Mouse (Mus musculus): Measurements from ENCODE around the gene Kif13a. TPM values are rescaled to one million over a fixed set of nuclear protein-coding genes. Genes with fewer than 3 reads are reported as not detected.
A peak's percentile ranks its signal among the peaks of the same experiment; 100 is the strongest.

The Kif13a gene
- polyA plus RNA-seq (2015; fragmentation: Nextera tagmentation; extraction: Ambion mirVana): 5.5 and 6.3 TPM in 2 replicates

DNA sequence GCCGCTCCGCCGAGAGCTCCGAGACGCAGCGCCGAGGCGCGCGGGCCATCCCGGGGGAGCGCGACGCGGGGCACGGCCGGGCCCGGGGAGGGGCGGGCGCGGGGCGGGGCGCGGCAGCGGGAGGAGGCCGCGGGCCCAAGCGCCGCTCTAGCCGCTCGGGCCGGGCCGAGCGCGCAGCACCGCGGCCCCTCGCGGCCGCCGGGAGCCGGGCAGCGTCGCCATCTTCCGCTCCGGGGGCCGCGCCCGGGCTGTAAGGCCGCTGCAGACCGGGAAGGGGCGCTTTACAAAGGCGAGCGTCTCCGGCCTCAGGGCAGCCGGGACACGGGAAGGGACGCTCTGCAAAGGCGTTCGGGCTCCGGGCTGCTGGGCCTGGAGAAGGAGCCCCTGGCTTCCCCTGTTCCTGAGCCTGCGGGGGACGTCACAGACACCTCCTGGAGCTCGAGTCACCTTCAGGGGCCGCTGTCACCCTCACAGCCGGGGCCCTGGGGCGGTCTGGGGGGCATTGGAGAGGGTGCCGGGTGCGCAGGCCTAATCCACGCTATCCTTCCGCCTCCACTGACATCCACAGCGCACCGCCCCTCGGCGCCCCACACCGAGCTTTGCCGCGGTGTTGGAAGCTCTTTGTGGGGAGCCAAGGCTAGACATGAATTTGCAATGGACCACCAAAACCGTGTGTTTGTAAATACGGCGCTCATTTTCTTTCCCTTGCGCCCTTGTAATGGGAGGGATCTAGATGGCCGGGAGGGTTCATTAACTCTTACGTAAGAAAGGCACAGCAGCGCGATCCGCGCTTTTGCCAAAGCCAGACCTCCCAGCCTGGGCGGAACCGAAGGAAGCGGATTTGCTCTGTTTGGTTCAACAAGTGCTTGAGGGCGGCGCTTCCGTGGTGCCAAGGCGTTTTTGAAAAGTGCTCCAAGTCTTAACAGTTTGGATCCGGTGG, at the start of gene Kif13a:
Gene Kif13a, minus strand, starts transcription at position 149 of the 940 bp plus-strand sequence.
- peak; percentile 51 for DNase-seq (ENCODE audit: low spot score)

DNA sequence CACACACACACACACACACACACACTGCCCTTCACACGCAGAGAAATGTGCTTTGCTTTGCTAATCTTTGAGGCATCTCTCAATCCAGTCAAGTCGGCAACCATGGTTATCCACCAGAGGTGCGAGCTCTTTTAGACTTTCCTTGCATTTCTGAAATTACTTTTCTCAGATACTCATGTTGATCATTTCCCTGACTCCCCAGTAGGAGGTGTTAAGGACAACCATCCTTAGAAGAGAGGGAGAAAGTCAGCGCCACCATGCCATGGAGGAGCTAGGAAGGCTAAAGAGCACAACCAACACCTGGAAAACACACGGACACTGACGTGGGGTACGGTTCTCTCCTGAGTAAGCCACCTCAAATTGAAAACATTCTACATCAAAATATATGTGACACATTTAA, 46.9 kb upstream of the Kif13a start:
- no peak for DNase-seq (ENCODE audit: low spot score)

DNA sequence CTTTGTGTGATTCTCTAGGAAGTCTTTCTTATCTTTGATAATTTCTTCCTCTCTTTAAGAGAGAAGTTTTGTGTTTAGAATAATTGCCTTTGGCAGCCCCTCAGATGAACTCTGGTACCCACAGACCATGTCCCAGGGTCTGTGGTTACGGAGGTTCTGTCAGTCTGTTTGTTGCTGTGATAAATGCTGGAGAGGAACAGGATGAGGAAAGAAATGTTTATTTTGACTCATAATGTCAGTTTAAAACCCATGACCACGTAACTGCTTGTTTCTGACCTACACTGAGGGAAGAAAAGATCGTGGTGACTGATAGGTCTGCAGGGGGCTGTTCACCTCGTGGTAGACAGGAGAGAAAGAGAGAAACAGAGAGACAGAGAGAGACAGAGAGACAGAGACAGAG, 46.3 kb upstream of the Kif13a start:
- no peak for DNase-seq (ENCODE audit: low spot score)

DNA sequence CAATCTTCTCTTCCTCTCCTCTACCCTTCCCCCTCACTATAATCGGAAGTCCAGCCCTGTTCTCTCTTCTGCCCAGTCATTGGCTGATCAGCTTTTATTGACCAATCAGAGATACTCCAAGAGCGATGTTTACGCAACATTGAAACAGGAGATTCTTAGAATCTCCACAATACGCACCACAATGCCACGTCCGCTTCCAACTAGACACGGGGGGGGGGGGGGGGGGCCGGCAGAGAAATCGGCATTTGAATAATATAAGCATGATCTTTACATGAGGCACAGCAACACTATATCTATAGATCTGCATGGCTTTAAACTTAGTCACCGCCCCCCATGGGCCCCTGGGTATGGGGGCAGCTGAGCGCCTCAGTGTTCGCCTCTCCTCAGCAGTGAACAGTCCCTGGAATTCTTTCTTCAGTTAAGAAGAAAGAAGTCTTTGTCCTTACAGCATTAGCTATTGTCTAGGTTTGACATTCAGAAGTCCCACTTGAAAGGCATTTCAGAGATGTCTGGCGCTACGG, 45.4 kb upstream of the Kif13a start:
- DNase-seq (ENCODE audit: low spot score): no peak

DNA sequence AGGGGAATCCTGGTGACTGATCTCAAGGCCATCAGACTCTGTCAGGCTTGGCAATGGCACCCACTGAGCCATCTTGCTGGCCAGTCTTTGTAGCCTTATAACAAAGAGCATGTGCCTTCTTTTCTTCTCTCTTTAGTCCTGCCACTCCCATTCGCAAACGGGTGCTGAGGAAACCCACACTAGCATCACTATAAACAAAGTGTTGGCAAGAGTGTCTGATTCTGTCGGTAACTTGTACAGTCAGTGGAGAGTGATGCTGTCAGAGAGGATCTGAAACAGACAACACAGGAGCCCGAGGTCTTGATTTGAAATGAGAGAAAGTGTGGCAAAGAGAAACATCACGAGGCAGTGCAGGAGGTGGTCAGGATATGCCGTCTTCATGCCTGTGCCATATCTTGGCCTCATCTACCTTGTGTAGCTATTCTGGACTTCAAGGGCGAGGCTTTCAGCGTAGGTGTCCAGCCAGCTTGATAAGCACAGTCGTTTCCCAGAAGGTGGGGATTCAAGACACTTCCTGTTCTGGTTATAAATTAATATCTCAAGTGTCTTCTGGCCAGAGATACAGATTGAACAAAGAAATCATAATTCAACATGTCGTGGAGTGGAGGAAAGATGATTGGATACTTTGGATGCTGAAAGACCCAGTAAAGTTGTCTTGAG, 40.7 kb upstream of the Kif13a start:
- DNase-seq (ENCODE audit: low spot score): no peak

DNA sequence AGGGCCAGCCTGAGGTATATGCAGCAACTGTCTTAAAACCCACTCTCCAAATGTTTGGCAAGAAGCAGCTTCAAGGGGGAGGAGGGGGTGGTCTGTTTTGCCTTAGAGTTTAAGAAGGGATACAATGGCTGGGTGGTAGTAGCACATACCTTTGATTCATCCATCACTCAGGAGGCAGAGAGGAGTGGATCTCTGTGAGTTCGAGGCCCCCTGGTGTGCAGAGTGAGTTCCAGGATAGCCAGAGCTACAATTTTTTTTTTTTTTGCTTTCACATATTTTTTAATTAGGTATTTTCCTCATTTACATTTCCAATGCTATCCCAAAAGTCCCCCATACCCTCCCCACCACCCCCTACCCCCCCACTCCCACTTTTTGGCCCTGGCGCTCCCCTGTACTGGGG, 39.0 kb upstream of the Kif13a start:
- no peak for DNase-seq (ENCODE audit: low spot score)

DNA sequence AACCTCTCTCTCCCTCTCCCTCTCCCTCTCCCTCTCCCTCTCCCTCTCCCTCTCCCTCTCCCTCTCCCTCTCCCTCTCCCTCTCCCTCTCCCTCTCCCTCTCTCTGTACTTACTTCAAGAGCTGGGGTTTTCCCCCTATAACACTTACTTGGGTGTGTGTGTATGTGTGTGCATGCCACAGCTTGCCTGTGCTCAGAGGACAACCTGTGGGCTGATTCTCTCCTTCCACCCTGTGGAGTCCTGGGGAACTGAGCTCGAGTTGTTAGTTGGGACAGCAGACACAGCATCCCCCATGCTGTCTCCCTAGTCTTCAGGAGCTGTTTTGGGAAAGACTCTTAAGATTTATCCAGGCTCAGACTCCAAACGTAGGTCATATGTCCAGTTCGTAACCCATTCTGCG, 37.6 kb upstream of the Kif13a start:
- no peak for DNase-seq (ENCODE audit: low spot score)

DNA sequence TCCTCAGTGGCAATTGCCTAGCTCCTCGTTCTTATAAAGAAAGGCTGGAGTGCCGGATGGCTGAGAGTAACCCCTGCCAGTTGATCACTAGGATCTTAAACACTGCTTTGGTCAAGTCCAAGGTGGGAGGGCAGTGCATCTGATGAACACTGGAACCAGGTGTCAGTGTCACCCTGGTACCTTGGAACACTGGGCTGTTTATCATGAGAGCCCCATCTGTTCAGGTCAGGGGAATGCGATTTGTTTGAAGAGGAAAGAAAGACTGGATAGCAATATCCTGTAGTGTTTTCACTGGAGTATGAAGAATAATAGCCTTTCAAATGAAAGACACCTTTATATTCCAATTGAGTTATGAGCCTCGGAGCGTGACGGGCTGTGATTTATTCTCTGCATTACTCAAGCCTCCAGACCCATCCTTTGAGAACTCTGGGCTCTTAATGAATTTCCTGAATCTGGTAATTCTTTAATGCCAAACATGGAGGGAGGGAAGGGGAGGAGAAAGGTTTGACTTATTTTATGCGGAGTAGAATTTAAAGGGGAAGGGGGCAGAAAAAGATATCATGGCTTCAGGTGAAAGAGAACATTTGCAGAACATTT, 31.3 kb upstream of the Kif13a start:
- no peak for DNase-seq (ENCODE audit: low spot score)

DNA sequence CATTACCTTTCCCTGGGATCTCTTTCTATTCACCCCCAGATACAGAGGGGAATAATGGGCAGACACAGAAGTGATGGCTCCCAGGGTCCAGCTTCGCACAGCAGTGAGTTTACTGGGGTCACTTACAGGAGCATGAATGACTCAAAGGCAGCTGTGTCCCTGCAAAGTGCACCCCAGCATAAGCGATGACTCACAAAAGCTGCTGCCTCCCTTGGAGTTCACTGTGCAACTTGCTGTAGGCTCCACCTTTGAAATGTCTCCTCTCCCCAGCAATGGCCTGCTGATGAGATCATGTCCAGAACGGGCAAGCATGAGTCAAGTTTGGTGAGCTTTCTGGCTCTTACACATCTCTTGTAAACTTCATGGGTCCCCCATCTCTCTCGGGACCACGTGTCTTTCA, 29.5 kb upstream of the Kif13a start:
- DNase-seq (ENCODE audit: low spot score): no peak

DNA sequence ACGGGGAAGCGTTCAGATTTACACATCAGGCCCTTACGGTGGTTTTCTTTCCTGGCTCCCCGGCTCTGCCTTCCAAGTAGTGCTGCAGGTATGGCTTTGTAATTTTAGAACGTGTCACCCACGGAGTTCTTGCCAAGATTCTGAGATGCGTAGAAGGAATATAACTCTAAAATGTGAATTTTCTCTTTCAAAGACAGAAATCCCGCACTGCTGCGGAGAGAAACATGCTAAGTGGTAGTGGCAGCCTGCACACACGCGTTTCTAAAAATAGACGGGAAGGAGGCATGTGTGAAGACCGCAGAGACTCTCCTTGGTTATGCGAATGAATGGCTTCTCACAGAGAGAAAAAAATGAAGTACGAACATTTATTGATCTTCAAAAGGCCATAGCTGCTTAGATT, 21.5 kb upstream of the Kif13a start:
- DNase-seq (ENCODE audit: low spot score): no peak

DNA sequence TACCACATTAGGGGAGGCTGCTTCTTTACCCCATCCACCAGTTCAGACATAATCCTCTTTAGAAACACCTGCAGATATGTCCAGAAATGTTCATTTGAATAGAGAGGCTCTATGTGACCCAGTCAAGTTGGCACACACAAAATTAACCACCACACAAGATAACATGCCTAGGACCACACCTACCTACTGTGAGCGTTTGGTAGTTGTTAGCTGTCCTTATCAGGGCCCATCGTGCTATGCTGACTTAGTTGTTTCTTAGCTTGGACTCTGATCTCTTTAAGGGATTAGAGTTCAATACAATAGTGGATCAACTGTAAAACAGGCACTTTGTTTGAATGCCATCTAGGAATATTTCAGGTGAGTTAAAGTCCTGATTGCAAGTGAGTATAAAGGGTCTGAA, 20.1 kb upstream of the Kif13a start:
- no peak for DNase-seq (ENCODE audit: low spot score)

DNA sequence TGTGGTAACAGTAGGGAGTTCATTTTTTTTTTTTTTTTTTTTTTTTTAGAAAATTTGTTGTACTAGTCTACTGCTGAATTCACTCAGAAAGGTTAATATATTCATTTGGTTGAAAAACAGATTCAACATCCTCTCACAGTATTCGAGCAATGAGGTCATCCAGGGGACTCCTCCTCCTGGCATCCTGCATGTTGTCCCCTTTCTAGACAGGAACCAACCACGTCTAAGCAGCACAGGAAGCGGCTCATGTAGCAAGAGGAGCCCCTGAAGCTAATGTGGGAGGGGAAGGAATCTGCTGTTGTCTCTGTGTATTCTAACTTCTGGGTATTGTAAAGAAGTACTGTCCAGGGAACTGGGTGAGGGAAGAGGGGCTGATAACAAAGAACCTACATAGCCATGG, 18.4 kb upstream of the Kif13a start:
- peak; percentile 35 for DNase-seq (ENCODE audit: low spot score)

DNA sequence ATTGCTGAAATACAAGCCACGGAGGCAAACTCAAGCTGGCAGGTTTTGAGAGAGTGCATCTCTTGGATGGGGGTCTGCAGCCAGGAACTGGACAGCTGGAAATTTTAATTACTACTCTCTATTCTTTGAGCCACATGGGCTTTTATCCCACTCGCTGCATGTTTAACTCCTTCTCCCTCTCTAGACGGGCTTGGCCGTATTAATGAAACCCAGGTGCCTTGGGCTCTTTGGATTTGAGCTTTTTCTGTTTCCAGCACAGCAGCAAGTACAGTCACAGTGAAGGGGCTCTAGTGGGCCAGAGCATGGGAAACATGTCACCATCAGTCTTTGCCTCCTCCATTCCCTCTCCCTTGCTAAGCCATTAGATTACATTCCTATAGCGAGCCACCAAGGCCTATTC, 16.4 kb upstream of the Kif13a start:
- no peak for DNase-seq (ENCODE audit: low spot score)

DNA sequence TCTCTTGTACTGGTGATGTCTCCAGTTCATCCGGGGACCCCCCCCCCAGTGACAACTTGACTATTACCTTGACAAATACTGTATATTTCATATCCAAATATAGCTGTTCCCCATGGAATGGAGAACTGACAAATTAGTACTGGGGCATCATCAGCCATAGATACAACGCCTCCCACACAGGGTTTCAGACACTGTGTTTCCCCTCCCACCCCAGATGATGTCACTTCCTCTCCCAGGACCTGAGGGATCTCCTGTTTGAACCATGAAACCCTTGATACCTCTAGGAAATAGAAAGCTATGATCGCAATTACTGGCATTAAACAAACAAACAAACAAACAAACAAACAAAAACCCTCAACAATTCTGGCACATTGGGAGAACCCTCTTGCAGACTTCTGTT, 15.6 kb upstream of the Kif13a start:
- no peak for DNase-seq (ENCODE audit: low spot score)

DNA sequence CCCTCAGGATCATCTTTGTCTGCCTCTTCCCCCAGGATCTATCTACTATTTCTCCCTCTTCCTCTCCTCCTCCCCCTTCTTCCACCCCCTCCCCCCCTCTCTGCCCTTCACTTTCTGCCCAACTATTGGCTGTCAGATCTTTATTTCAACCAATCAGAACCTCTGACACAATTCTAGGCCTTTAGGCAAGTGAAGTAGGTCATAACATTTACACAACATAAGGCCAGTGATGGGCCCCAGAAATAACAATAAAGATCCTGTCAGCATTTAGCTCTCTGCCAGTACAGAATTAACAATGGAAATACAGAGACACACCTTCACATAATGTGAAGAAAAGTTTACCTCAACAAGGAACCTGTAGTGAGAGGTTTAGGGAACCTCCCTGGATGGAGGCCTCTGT, 13.6 kb upstream of the Kif13a start:
- no peak for DNase-seq (ENCODE audit: low spot score)

DNA sequence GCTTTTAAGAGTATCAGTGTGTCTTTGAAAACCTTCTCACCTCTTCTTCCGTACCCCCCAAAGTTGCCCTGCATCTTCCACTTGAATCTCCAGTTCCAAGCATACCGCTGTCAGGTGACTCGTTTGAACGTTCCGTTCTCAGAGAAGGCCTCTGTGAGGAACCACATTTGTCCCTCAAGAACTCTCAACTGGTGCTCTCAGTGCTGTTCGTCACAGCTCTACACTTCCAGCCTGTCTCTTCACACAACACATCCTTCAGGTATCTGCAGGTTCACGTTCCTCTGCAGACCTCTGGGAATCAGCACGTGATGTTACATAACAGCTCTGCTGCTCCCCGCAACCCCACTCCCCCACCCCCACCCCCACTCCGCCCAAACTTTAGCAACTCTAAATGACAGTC, 4.4 kb upstream of the Kif13a start:
- DNase-seq (ENCODE audit: low spot score): no peak

DNA sequence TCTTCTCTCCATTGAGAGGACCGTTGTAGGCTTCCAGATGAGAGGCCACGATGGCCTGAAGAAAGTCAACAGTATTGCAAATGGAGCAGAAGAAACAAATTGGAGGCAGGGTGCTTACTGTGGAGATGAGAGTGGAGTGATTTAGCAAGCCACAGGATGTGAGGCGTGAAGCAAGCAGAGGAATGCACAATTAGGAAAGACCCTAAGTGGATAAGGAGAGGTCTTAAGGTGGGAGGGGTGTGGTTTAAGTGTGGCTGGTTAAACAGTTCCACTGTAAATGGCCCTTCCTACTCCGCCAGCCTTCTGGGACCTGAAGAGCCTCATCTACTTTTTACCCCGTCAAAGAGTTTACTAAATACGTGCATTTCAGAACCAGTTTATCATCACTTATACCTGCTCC, 3.2 kb upstream of the Kif13a start:
- no peak for DNase-seq (ENCODE audit: low spot score)

DNA sequence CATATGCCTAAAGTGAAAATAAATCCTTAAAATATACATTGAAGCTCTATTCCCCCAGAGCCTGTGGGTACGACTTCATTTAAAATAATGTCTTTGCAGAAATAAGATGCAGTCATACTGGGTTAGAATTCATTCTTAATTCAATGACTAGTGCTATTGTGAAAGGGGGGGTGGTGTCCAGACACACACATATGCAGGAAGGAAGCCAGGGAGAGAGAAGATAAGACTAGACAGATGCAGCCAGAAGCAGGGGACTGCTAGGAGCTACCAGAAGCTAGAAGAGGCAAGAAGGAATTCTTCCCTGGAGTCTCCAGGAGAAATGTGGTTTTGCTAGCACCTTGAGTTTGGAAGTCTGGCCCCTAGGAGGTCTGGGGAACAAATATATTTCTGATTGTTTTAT, 2.4 kb upstream of the Kif13a start:
- no peak for DNase-seq (ENCODE audit: low spot score)

DNA sequence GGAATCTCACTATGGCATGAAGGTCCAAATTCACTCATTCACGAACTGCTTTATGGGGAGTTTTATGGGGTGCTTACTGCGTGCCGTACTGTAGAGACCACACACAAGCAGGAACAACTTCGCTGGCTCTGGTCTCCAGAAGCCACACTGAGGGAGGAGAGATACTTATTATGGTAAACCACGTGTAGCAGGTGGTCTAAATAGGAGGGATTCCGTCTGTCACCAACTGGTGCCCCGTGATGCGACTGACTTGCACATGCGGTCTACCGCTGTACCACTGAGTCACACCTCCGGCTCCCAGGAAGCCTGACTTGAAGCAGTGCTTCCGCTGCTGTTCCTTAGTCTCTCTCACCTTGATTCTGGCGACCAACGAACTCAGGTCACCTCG, 986 bp upstream of the Kif13a start:
- peak; percentile 42 for DNase-seq (ENCODE audit: low spot score)

DNA sequence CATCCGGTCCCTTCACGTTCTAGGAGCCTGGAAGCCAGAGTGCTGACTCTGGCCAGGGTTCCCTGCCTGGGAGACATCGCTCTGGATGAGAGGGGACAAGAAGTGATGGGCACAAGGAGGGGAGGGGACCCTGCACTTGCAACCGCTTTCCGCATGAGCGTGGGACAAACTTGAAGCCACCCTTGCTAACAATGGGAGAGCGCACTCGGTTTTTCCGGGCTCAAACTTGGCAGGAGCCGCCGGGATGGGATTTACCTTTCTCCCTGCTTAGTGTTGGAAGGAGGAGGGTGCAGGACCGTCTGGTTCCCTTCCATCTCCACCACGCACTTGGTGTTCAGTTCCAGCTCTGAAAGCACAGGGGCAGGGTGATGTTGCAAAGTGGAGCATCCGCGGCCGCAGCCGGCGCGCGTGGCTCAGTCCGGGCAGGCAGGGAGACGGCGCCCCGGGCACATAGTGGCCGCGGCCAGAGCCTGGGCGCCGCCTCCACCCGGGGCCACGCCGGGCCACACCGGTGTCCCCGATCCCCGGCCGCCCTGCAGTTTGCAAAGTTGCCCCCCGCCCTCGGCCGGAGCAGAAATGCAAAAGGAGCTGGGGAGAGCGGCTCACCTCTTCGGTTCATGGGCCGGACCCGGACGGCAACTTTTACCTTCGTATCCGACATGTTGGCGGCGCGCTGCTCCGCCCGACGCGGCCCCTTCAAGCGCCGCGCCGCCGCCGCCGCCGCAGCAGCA, 541 bp downstream of the Kif13a start:
- no peak for DNase-seq (ENCODE audit: low spot score)

DNA sequence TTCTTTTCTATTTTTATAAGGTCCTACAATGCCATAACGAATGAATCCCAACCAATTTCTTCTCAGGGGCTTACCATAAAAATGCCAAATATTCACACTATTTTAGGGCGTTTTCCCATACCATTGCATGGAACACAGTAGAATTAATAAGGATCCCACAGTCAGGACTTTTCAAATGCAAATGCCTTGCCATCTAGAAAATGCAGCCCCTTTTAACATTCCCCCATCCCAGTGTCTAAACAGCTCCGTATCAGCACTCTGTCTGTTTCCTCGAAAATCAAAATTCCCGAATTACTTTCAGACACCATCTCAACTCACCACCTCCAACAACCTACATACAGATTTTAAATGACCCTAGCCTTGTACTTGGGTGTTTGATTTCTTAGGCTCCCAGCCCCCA, 1.3 kb downstream of the Kif13a start:
- no peak for DNase-seq (ENCODE audit: low spot score)

DNA sequence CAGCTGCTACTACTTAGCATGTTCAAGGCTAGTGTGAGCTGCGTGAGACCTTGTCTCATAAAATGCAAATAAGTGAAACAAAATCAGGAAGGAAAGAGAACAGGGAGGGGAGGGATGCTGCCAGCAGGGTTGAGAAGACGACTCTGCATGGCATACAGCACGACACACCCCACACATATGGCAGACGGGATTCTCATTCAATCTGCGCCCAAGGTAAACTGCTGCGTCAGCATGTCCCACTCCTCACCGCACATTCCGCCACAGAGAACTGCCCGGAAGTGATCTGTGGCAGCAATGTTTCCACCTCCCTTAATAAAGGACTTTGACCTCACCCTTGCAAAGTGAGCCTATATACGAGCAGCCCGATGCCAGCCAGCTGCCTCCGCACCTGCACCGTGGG, 4.0 kb downstream of the Kif13a start:
- no peak for DNase-seq (ENCODE audit: low spot score)
